Mouse (Mus musculus): ENCODE data around the gene Slc28a2. TPM values are rescaled to one million over a fixed set of nuclear protein-coding genes. Genes with fewer than 3 reads are reported as not detected.
"Not testable (repeated sequence)": the region's sequence is repeated elsewhere in the genome, so short reads cannot be mapped to it uniquely, and the experiment has no call there.

Slc28a2 gene
- polyA plus RNA-seq, 1 experiment = 24.8 TPM

- Histone ChIP-seq H3K36me3 (ENCODE audit: control insufficient read depth, insufficient read depth, low read length) (no peaks in the 10 kb centered on the region), H3K4me1 (ENCODE audit: control insufficient read depth, insufficient read depth, insufficient read length) (no peaks in the 10 kb centered on the region), H3K4me3 (ENCODE audit: extremely low read depth, insufficient read depth, insufficient read length) (no peak overlapping the region), H3K27me3 (ENCODE audit: control insufficient read depth, insufficient read depth, low read length) (no peaks in the 10 kb centered on the region), H3K27ac (ENCODE audit: insufficient read depth, low read length) (no peak overlapping the region)
- TF ChIP-seq POLR2A (IDR thresholded peaks at IDR 0.05; ENCODE audit: low read depth, low read length) (no peak), CTCF (IDR thresholded peaks at IDR 0.05; ENCODE audit: extremely low read depth, insufficient read depth, insufficient read length, insufficient replicate concordance) (no peak)
- no peak for DNase-seq (ENCODE audit: low read depth in 1 of 2, low spot score in 2 of 2)
- WGBS = 68% methylated on average over 16 of the region's 16 CpGs
Measured at GRCm38 (mm10) chr2:122381329-122382103, 44.8 kb upstream of the Slc28a2 start.

GRCm38 (mm10) chr2:122382121-122382520, 44.2 kb upstream of the Slc28a2 start:
- WGBS = 64% methylated on average over 6 of the region's 6 CpGs
- Histone ChIP-seq H3K4me3 (ENCODE audit: extremely low read depth, insufficient read depth, insufficient read length) (no peak overlapping the region), H3K27me3 (ENCODE audit: control insufficient read depth, insufficient read depth, low read length) (no peaks in the 10 kb centered on the region), H3K36me3 (ENCODE audit: control insufficient read depth, insufficient read depth, low read length) (no peaks in the 10 kb centered on the region), H3K4me1 (ENCODE audit: control insufficient read depth, insufficient read depth, insufficient read length) (no peaks in the 10 kb centered on the region), H3K27ac (ENCODE audit: insufficient read depth, low read length) (no peak overlapping the region)
- no peak for TF ChIP-seq CTCF (IDR thresholded peaks at IDR 0.05; ENCODE audit: extremely low read depth, insufficient read depth, insufficient read length, insufficient replicate concordance)
- no peak for TF ChIP-seq POLR2A (IDR thresholded peaks at IDR 0.05; ENCODE audit: low read depth, low read length)
- no peak for DNase-seq (ENCODE audit: low read depth in 1 of 2, low spot score in 2 of 2)

- no peak for TF ChIP-seq POLR2A (IDR thresholded peaks at IDR 0.05; ENCODE audit: low read depth, low read length)
- TF ChIP-seq CTCF (IDR thresholded peaks at IDR 0.05; ENCODE audit: extremely low read depth, insufficient read depth, insufficient read length, insufficient replicate concordance) = no peak
- Histone ChIP-seq H3K4me1 (ENCODE audit: control insufficient read depth, insufficient read depth, insufficient read length) (no peaks in the 10 kb centered on the region), H3K4me3 (ENCODE audit: extremely low read depth, insufficient read depth, insufficient read length) (no peak overlapping the region), H3K36me3 (ENCODE audit: control insufficient read depth, insufficient read depth, low read length) (no peaks in the 10 kb centered on the region), H3K27ac (ENCODE audit: insufficient read depth, low read length) (no peak overlapping the region), H3K27me3 (ENCODE audit: control insufficient read depth, insufficient read depth, low read length) (no peaks in the 10 kb centered on the region)
- no peak for DNase-seq (ENCODE audit: low read depth in 1 of 2, low spot score in 2 of 2)
- 54% methylated on average over 3 of the region's 3 CpGs for WGBS
Measured at GRCm38 (mm10) chr2:122385095-122385494, 41.2 kb upstream of the Slc28a2 start.

- H3K27ac ChIP-seq (ENCODE audit: insufficient read depth, low read length); H3K4me3 ChIP-seq (ENCODE audit: extremely low read depth, insufficient read depth, insufficient read length); H3K36me3 ChIP-seq (ENCODE audit: control insufficient read depth, insufficient read depth, low read length); DNase-seq (ENCODE audit: low read depth in 1 of 2, low spot score in 2 of 2); H3K4me1 ChIP-seq (ENCODE audit: control insufficient read depth, insufficient read depth, insufficient read length); H3K27me3 ChIP-seq (ENCODE audit: control insufficient read depth, insufficient read depth, low read length): not testable (repeated sequence)
- 89% methylated on average over 3 of the region's 3 CpGs for WGBS
Measured at GRCm38 (mm10) chr2:122387135-122387534, 39.1 kb upstream of the Slc28a2 start.

- H3K36me3 ChIP-seq (ENCODE audit: control insufficient read depth, insufficient read depth, low read length) = no peaks in the 10 kb centered on the region
- no peaks in the 10 kb centered on the region for H3K4me1 ChIP-seq (ENCODE audit: control insufficient read depth, insufficient read depth, insufficient read length)
- TF ChIP-seq CTCF (IDR thresholded peaks at IDR 0.05; ENCODE audit: extremely low read depth, insufficient read depth, insufficient read length, insufficient replicate concordance) = no peak
- no peak for TF ChIP-seq POLR2A (IDR thresholded peaks at IDR 0.05; ENCODE audit: low read depth, low read length)
- DNase-seq (ENCODE audit: low read depth in 1 of 2, low spot score in 2 of 2) = no peak
- no peak overlapping the region for H3K4me3 ChIP-seq (ENCODE audit: extremely low read depth, insufficient read depth, insufficient read length)
- H3K27me3 ChIP-seq (ENCODE audit: control insufficient read depth, insufficient read depth, low read length) = no peaks in the 10 kb centered on the region
- no peak overlapping the region for H3K27ac ChIP-seq (ENCODE audit: insufficient read depth, low read length)
- 96% methylated on average over 1 of the region's 1 CpGs for WGBS
Measured at GRCm38 (mm10) chr2:122396150-122396549, 30.1 kb upstream of the Slc28a2 start.

GRCm38 (mm10) chr2:122407607-122408006, 18.7 kb upstream of the Slc28a2 start:
- H3K27ac ChIP-seq (ENCODE audit: insufficient read depth, low read length) = no peak overlapping the region
- no peaks in the 10 kb centered on the region for H3K27me3 ChIP-seq (ENCODE audit: control insufficient read depth, insufficient read depth, low read length)
- H3K4me3 ChIP-seq (ENCODE audit: extremely low read depth, insufficient read depth, insufficient read length) = no peak overlapping the region
- no peaks in the 10 kb centered on the region; the same call in 1 of the 2 replicates for H3K4me1 ChIP-seq (ENCODE audit: control insufficient read depth, insufficient read depth, insufficient read length)
- H3K36me3 ChIP-seq (ENCODE audit: control insufficient read depth, insufficient read depth, low read length) = no peaks in the 10 kb centered on the region
- WGBS = 83% methylated on average over 2 of the region's 2 CpGs
- DNase-seq (ENCODE audit: low read depth in 1 of 2, low spot score in 2 of 2) = no peak
- TF ChIP-seq CTCF (IDR thresholded peaks at IDR 0.05; ENCODE audit: extremely low read depth, insufficient read depth, insufficient read length, insufficient replicate concordance) (no peak), POLR2A (IDR thresholded peaks at IDR 0.05; ENCODE audit: low read depth, low read length) (no peak)

GRCm38 (mm10) chr2:122408928-122409327, 17.3 kb upstream of the Slc28a2 start:
- Histone ChIP-seq H3K36me3 (ENCODE audit: control insufficient read depth, insufficient read depth, low read length) (no peaks in the 10 kb centered on the region), H3K27ac (ENCODE audit: insufficient read depth, low read length) (peak overlapping the region; percentile 60; the same call in 1 of the 2 replicates), H3K4me3 (ENCODE audit: extremely low read depth, insufficient read depth, insufficient read length) (peak overlapping the region; percentile 8; the same call in 1 of the 2 replicates), H3K27me3 (ENCODE audit: control insufficient read depth, insufficient read depth, low read length) (no peaks in the 10 kb centered on the region), H3K4me1 (ENCODE audit: control insufficient read depth, insufficient read depth, insufficient read length) (no peaks in the 10 kb centered on the region; the same call in 1 of the 2 replicates)
- peak in 1 of 2 experiments; percentile 50 for DNase-seq (ENCODE audit: low read depth in 1 of 2, low spot score in 2 of 2)
- TF ChIP-seq CTCF (IDR thresholded peaks at IDR 0.05; ENCODE audit: extremely low read depth, insufficient read depth, insufficient read length, insufficient replicate concordance) = no peak
- no peak for TF ChIP-seq POLR2A (IDR thresholded peaks at IDR 0.05; ENCODE audit: low read depth, low read length)
- WGBS = 14% methylated on average over 7 of the region's 7 CpGs

GRCm38 (mm10) chr2:122426645-122427044, 368 bp downstream of the Slc28a2 start:
- H3K4me3 ChIP-seq (ENCODE audit: extremely low read depth, insufficient read depth, insufficient read length); H3K27me3 ChIP-seq (ENCODE audit: control insufficient read depth, insufficient read depth, low read length); H3K4me1 ChIP-seq (ENCODE audit: control insufficient read depth, insufficient read depth, insufficient read length); H3K36me3 ChIP-seq (ENCODE audit: control insufficient read depth, insufficient read depth, low read length); DNase-seq (ENCODE audit: low read depth in 1 of 2, low spot score in 2 of 2); H3K27ac ChIP-seq (ENCODE audit: insufficient read depth, low read length): not testable (repeated sequence)
- 65% methylated on average over 2 of the region's 2 CpGs for WGBS

- not testable (repeated sequence) for H3K27ac ChIP-seq (ENCODE audit: insufficient read depth, low read length); DNase-seq (ENCODE audit: low read depth in 1 of 2, low spot score in 2 of 2); H3K27me3 ChIP-seq (ENCODE audit: control insufficient read depth, insufficient read depth, low read length); H3K4me3 ChIP-seq (ENCODE audit: extremely low read depth, insufficient read depth, insufficient read length); H3K4me1 ChIP-seq (ENCODE audit: control insufficient read depth, insufficient read depth, insufficient read length); H3K36me3 ChIP-seq (ENCODE audit: control insufficient read depth, insufficient read depth, low read length)
- WGBS = 72% methylated on average over 5 of the region's 5 CpGs
Measured at GRCm38 (mm10) chr2:122438706-122439482, 12.6 kb downstream of the Slc28a2 start.

All from spleen, adult 2 months (tissue).